Mouse (Mus musculus): ENCODE data around the gene Lingo1.

Gene Lingo1

GRCm38 (mm10) chr9:56795721-56796655 lies at the start of gene Lingo1:
Lingo1 (minus strand) TSS chr9:56796468.
- DNase-seq: no peak

- DNase-seq: no peak
Observed at GRCm38 (mm10) chr9:56844644-56845043, 48.4 kb upstream of the Lingo1 start.

- DNase-seq: peak; percentile 77
Observed at GRCm38 (mm10) chr9:56843679-56844188, 47.5 kb upstream of the Lingo1 start.

GRCm38 (mm10) chr9:56842303-56842719 lies 46.0 kb upstream of the Lingo1 start:
- no peak for DNase-seq

GRCm38 (mm10) chr9:56841864-56842263 lies 45.6 kb upstream of the Lingo1 start:
- no peak for DNase-seq

GRCm38 (mm10) chr9:56840721-56841120 lies 44.5 kb upstream of the Lingo1 start:
- DNase-seq: no peak

GRCm38 (mm10) chr9:56835152-56835551 lies 38.9 kb upstream of the Lingo1 start:
- no peak for DNase-seq

- DNase-seq: no peak
Observed at GRCm38 (mm10) chr9:56832900-56833299, 36.6 kb upstream of the Lingo1 start.

GRCm38 (mm10) chr9:56831904-56832303 lies 35.6 kb upstream of the Lingo1 start:
- DNase-seq: no peak

- DNase-seq: no peak
Observed at GRCm38 (mm10) chr9:56830162-56830561, 33.9 kb upstream of the Lingo1 start.

- DNase-seq: no peak
Observed at GRCm38 (mm10) chr9:56828841-56829240, 32.6 kb upstream of the Lingo1 start.

- DNase-seq: no peak
Observed at GRCm38 (mm10) chr9:56828146-56828545, 31.9 kb upstream of the Lingo1 start.

GRCm38 (mm10) chr9:56825476-56826213 lies 29.4 kb upstream of the Lingo1 start:
- DNase-seq: no peak

GRCm38 (mm10) chr9:56824900-56825299 lies 28.6 kb upstream of the Lingo1 start:
- DNase-seq: peak; percentile 22

- no peak for DNase-seq
Observed at GRCm38 (mm10) chr9:56810916-56811315, 14.6 kb upstream of the Lingo1 start.

- no peak for DNase-seq
Observed at GRCm38 (mm10) chr9:56807990-56808389, 11.7 kb upstream of the Lingo1 start.

GRCm38 (mm10) chr9:56803146-56803545 lies 6.9 kb upstream of the Lingo1 start:
- no peak for DNase-seq

GRCm38 (mm10) chr9:56797876-56798275 lies 1.6 kb upstream of the Lingo1 start:
- DNase-seq: peak; percentile 66

GRCm38 (mm10) chr9:56796656-56797131 lies 426 bp upstream of the Lingo1 start:
- no peak for DNase-seq

GRCm38 (mm10) chr9:56791696-56792261 lies 4.5 kb downstream of the Lingo1 start:
- DNase-seq: no peak

GRCm38 (mm10) chr9:56784576-56784975 lies 11.7 kb downstream of the Lingo1 start:
- no peak for DNase-seq

- DNase-seq: no peak
Observed at GRCm38 (mm10) chr9:56776881-56777801, 19.1 kb downstream of the Lingo1 start.
